Comparison of ENCODE assay signal across 1 mouse cellular context in the genomic region with DNA sequence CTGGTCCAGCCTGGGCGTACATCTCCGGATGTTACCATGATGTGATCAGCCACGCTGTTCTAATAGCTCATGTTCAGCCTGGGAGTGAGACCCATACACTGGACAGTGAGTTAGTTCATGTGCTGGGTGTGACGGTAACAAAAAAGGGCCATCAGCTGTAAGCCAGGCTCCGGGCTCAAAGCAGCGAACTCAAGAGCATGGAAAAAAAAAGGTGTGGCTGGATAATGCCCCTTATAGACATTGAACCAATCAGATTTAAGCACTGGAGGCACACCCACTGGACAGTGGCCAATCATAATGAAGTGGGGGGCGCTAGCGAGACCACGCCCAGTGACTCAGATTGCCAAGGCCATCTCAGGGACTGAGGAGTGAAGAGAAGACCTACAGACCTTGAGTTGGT.
A peak's percentile ranks its signal among the peaks of the same experiment; 100 is the strongest.
TF ChIP-seq lines count a peak whose summit lies in the region.

A gene (plus strand): TSS at position 338 of the 400 bp plus-strand sequence.

TF ChIP-seq in MEL, 35 proteins besides CTCF, POLR2A, EP300 and RAD21 (continued from another document):
- no peak for TF ChIP-seq MEF2A (IDR thresholded peaks at IDR 0.05; ENCODE audit: extremely low read depth, insufficient replicate concordance, low read depth, low read length, poor library complexity, severe bottlenecking)
- no peak for TF ChIP-seq ELF1 (IDR thresholded peaks at IDR 0.05; ENCODE audit: low read depth, low read length)
- TF ChIP-seq ZMIZ1 (IDR thresholded peaks at IDR 0.05; ENCODE audit: low read depth, low read length): no peak
- no peak for TF ChIP-seq E2F4 (IDR thresholded peaks at IDR 0.05; ENCODE audit: borderline replicate concordance, low read depth, low read length)
- TF ChIP-seq TCF12 (IDR thresholded peaks at IDR 0.05; ENCODE audit: low read depth, low read length): no peak
- TF ChIP-seq MYB (IDR thresholded peaks at IDR 0.05; ENCODE audit: low read depth, low read length): no peak
- peak; percentile 19; the same call in 1 of the 2 replicates for TF ChIP-seq TBP (IDR thresholded peaks at IDR 0.05; ENCODE audit: low read depth, low read length)
- no peak for TF ChIP-seq MAX (IDR thresholded peaks at IDR 0.05; ENCODE audit: low read length)
